Mouse (Mus musculus) midbrain, postnatal 0 days (tissue): ENCODE measurements around the gene Calhm3. TPM values are rescaled to one million over a fixed set of nuclear protein-coding genes. Genes with fewer than 3 reads are reported as not detected.

Experiments used
- ATAC-seq: fragments of 200-750 bp; cut with Nextera tagmentation; 2 replicates; pipeline ENCODE4 v1.8.0; 2017; ENCODE audit warnings: moderate number of reproducible peaks, mild to moderate bottlenecking, moderate TSS enrichment, moderate library complexity; ENCODE audit not compliant: low FRiP score
- DNase-seq: peaks from one replicate; pipeline ENCODE4 v3.0.0-alpha.2; 2015; ENCODE audit warnings: low spot score
- H3K27ac ChIP-seq: fragments of 300-500 bp; sonication (generic); 2 replicates; pipeline ENCODE4 v1.5.1; 2014; ENCODE audit warnings: low read depth, mild to moderate bottlenecking, low read length, mixed read lengths
- H3K27me3 ChIP-seq: fragments of 300-500 bp; sonication (generic); 2 replicates; pipeline ENCODE4 v1.6.1; 2014; ENCODE audit warnings: low read length, control low read depth, mixed read lengths; ENCODE audit not compliant: insufficient read depth
- H3K36me3 ChIP-seq: fragments of 300-500 bp; sonication (generic); 2 replicates; pipeline ENCODE4 v1.6.1; 2014; ENCODE audit warnings: low read length, control low read depth, mixed read lengths; ENCODE audit not compliant: insufficient read depth
- H3K4me1 ChIP-seq: fragments of 300-500 bp; sonication (generic); 2 replicates; pipeline ENCODE4 v1.6.1; 2014; ENCODE audit warnings: mild to moderate bottlenecking, control low read depth, antibody characterized with exemption, low read length, mixed read lengths; ENCODE audit not compliant: insufficient read depth
- H3K4me2 ChIP-seq: fragments of 300-500 bp; sonication (generic); 2 replicates; pipeline ENCODE4 v1.6.1; 2014; ENCODE audit warnings: low read depth, mild to moderate bottlenecking, low read length, mixed read lengths; ENCODE audit not compliant: poor library complexity, severe bottlenecking
- H3K4me3 ChIP-seq: fragments of 300-500 bp; sonication (generic); 2 replicates; pipeline ENCODE4 v1.5.1; 2014; ENCODE audit warnings: low read depth, mild to moderate bottlenecking, low read length, moderate library complexity
- H3K9ac ChIP-seq: fragments of 300-500 bp; sonication (generic); replicated peaks from 2 replicates; pipeline ENCODE4 v1.6.1; 2014; ENCODE audit warnings: mild to moderate bottlenecking, low read length, moderate library complexity, mixed read lengths; ENCODE audit not compliant: poor library complexity, severe bottlenecking
- H3K9me3 ChIP-seq: fragments of 300-500 bp; sonication (generic); 2 replicates; pipeline ENCODE4 v1.6.1; 2016; ENCODE audit warnings: low read length, control low read depth
- CTCF ChIP-seq: IDR thresholded peaks from 2 replicates; pipeline ENCODE4 v1.5.1; 2016; ENCODE audit warnings: antibody characterized with exemption, mild to moderate bottlenecking
- WGBS: fragments of 180-500 bp; shearing (Covaris S2); extraction: QIAGEN DNeasy Blood & Tissue Kit; methylation state at CpG from one replicate; pipeline ENCODE4 v1.1.7; 2014; 5-methylcytosine and 5-hydroxymethylcytosine counted together
- polyA plus RNA-seq: library from polyadenylated mRNA; unstranded; fragments of >200 nt; fragmentation: Nextera tagmentation; extraction: Ambion mirVana; gene quantifications from 2 replicates; pipeline ENCODE4 v1.2.1, GENCODE M21; 2015
- total RNA-seq: library from RNA; depleted of rRNA; stranded (reverse); fragments of >200 nt; gene quantifications from 2 replicates; pipeline ENCODE4 v1.2.3, GENCODE M21; 2014; rRNA removed

Calhm3 gene
- total RNA-seq (0.33 TPM in 1 of 2 replicates, not detected in the other), polyA plus RNA-seq (0.22 TPM in 1 of 2 replicates, not detected in the other)

DNA sequence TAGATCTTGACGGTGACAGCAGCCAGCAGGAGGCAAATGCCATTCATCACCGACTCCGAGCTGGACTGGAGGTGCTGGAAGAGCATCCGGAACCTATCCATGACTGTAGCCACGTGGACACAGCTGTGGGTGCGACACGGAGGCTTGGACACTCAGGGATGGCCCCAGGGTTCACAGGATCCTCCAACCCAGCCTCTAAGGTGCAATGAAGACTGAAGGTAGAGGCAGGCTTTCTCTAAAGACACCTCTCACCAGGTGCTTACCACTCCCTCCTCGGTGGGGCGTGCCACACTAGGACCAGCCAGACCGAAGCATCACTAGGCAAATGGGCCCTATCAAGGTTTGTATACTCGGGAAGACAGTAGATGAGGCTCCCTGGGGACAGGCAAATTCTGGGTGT, at the start of gene Calhm3:
TSS of gene Calhm3 (minus strand) at position 101 of the 400 bp plus-strand sequence.
- DNase-seq (no peak), ATAC-seq (no peak)
- no peak for TF ChIP-seq CTCF
- no peaks in the 10 kb centered on the region for H3K27me3 ChIP-seq
- no peak within 1 kb of the TSS for H3K4me3 ChIP-seq
- no peak within 1 kb of the TSS for H3K9ac ChIP-seq
- no peaks in the 10 kb centered on the region for H3K9me3 ChIP-seq
- H3K27ac ChIP-seq, result no peak within 1 kb of the TSS
- WGBS, result 78% methylated on average over 11 of the region's 11 CpGs
- no peaks in the 10 kb centered on the region for H3K36me3 ChIP-seq
- H3K4me1 ChIP-seq, result no peaks in the 10 kb centered on the region
- no peak within 1 kb of the TSS for H3K4me2 ChIP-seq

DNA sequence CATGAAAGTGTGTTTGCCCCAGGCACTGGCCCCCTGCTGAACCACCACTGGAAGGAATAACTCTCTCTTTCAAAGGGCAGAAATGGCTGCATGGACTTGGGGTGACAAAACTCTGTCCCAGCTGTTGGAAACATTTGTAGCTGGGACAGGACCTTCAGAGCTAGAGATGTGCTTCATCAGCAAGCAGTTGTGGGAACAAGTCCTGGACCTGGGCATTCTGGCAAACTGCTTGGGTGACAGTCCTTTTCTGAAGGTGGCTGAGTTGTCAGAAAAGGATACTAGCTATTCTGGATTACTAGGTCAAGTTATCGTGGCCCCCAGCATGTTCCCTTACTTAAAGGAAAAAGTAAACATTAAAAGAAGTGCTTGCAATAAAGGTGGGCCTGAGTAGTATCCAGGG, 48.6 kb upstream of the Calhm3 start:
- no peak for TF ChIP-seq CTCF
- ATAC-seq, result no peak
- Histone ChIP-seq H3K27me3 (no peaks in the 10 kb centered on the region), H3K27ac (no peak overlapping the region), H3K4me2 (no peak overlapping the region), H3K4me3 (no peak overlapping the region), H3K4me1 (0 out of 2 replicates have a peak, but pooled peaks cover 3% of the 10 kb centered on the region), H3K36me3 (no peaks in the 10 kb centered on the region), H3K9ac (no peak overlapping the region), H3K9me3 (no peaks in the 10 kb centered on the region)
- DNase-seq, result no peak
- WGBS, result 88% methylated on average over 1 of the region's 1 CpGs

DNA sequence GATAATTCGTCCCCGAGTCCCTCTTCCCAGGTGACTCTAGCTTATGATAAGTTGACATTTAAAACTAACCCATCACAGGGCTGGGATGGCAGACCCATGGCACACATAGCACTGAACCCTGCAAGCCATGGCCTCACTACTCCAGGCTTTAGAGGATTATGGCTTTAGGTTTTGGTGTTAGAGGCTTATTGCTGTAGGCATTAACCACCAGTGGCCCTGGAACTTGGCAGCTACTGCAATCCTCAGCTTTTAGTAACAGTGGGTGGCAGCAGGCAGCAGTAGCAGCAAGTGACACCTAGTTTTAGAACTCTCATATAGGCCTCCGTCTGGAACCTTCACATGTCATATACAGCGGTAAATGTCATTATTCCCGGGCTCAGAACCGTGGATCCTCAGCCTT, 47.1 kb upstream of the Calhm3 start:
- no peak overlapping the region for H3K9ac ChIP-seq
- H3K9me3 ChIP-seq, result no peaks in the 10 kb centered on the region
- H3K36me3 ChIP-seq, result no peaks in the 10 kb centered on the region
- H3K4me1 ChIP-seq, result 0 out of 2 replicates have a peak, but pooled peaks cover 3% of the 10 kb centered on the region
- DNase-seq (no peak), ATAC-seq (no peak)
- no peak overlapping the region for H3K4me3 ChIP-seq
- WGBS, result 87% methylated on average over 6 of the region's 6 CpGs
- no peak overlapping the region for H3K4me2 ChIP-seq
- no peaks in the 10 kb centered on the region for H3K27me3 ChIP-seq
- no peak for TF ChIP-seq CTCF
- H3K27ac ChIP-seq, result no peak overlapping the region

GRCm38 (mm10) chr19:47203042-47203441, 45.5 kb upstream of the Calhm3 start:
- H3K4me2 ChIP-seq, result no peak overlapping the region
- ATAC-seq, result no peak
- no peaks in the 10 kb centered on the region for H3K9me3 ChIP-seq
- no peaks in the 10 kb centered on the region for H3K36me3 ChIP-seq
- WGBS, result 89% methylated on average over 6 of the region's 6 CpGs
- no peak overlapping the region for H3K27ac ChIP-seq
- no peak overlapping the region for H3K4me3 ChIP-seq
- DNase-seq, result no peak
- no peaks in the 10 kb centered on the region for H3K27me3 ChIP-seq
- 0 out of 2 replicates have a peak, but pooled peaks cover 3% of the 10 kb centered on the region for H3K4me1 ChIP-seq
- H3K9ac ChIP-seq, result no peak overlapping the region
- TF ChIP-seq CTCF, result no peak

DNA sequence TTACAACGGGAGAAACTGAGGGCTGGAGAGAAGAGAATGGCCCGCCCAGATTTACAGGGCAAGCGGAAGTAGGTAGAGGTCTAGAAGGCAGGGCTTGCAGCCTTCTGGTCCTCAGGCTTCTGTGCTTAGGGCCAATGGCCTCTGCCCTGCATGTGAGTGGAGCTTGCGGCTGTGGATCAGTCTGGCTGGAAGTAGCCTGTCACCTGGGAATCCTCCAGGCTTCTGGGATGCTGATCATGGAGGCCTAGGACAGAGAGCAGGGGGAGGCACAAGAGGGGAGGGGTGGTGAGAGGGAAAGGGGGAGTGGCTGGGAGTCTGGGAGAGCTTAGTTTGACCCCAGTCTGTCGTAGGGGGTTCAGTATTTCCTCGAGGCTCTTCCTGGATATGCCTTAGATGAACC, 44.9 kb upstream of the Calhm3 start:
- H3K4me2 ChIP-seq, result no peak overlapping the region
- H3K27ac ChIP-seq, result no peak overlapping the region
- TF ChIP-seq CTCF, result no peak
- no peak overlapping the region for H3K4me3 ChIP-seq
- no peaks in the 10 kb centered on the region for H3K36me3 ChIP-seq
- WGBS, result 68% methylated on average over 6 of the region's 6 CpGs
- 0 out of 2 replicates have a peak, but pooled peaks cover 3% of the 10 kb centered on the region for H3K4me1 ChIP-seq
- no peak overlapping the region for H3K9ac ChIP-seq
- no peaks in the 10 kb centered on the region for H3K9me3 ChIP-seq
- ATAC-seq (no peak), DNase-seq (no peak)
- no peaks in the 10 kb centered on the region for H3K27me3 ChIP-seq

DNA sequence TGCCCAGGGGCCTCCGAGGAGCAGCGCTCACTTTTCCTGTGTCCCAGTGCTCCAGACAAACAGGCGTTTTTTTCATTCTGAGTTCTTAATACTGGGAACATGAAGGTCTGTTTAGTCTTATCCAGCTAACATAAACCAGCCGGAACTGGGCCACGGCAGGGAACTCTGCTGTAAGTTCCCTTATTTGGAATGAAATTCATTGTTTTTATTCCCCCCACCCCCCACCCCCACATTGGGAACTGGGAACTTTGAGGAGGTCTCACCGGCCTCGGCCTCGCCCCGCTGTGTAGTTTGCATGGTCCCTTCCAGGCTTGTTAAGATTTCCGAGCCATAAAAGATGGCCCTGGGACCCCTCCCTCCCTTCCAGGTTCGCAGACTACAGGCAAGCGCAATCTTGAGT, 44.4 kb upstream of the Calhm3 start:
- H3K4me2 ChIP-seq, result no peak overlapping the region
- DNase-seq, result no peak
- 68% methylated on average over 12 of the region's 12 CpGs for WGBS
- H3K9ac ChIP-seq, result no peak overlapping the region
- TF ChIP-seq CTCF, result no peak
- ATAC-seq, result no peak
- H3K4me3 ChIP-seq, result no peak overlapping the region
- H3K27ac ChIP-seq, result no peak overlapping the region
- no peaks in the 10 kb centered on the region for H3K9me3 ChIP-seq
- H3K4me1 ChIP-seq, result 0 out of 2 replicates have a peak, but pooled peaks cover 3% of the 10 kb centered on the region
- H3K27me3 ChIP-seq, result no peaks in the 10 kb centered on the region
- H3K36me3 ChIP-seq, result no peaks in the 10 kb centered on the region
